Mouse (Mus musculus): Measurements from ENCODE around the gene Slc24a5. TPM values are rescaled to one million over a fixed set of nuclear protein-coding genes. Genes with fewer than 3 reads are reported as not detected.

The Slc24a5 gene
- total and polyA plus RNA-seq, 3 experiments, result 0.69 to 2.9 TPM; not detected in 1

GRCm38 (mm10) chr2:125031111-125031510 is 36.8 kb upstream of the Slc24a5 start:
- Histone ChIP-seq H3K9me3 (replicated peaks; ENCODE audit: insufficient read depth, low read length) (no peaks in the 10 kb centered on the region), H3K36me3 (ENCODE audit: control insufficient read depth in 1 of 2, insufficient read depth in 2 of 2, low read length in 2 of 2) (no peaks in the 10 kb centered on the region), H3K9ac (ENCODE audit: control insufficient read depth, low read depth, low read length, poor library complexity, severe bottlenecking) (no peak overlapping the region), H3K27ac (ENCODE audit: control insufficient read depth, low read depth, low read length) (no peak overlapping the region), H3K4me3 (ENCODE audit: control insufficient read depth in 1 of 2, insufficient read depth in 1 of 2, low read depth in 2 of 2, low read length in 2 of 2) (no peak overlapping the region), H3K27me3 (ENCODE audit: control insufficient read depth in 1 of 2, insufficient read depth in 2 of 2, low read length in 2 of 2) (no peaks in the 10 kb centered on the region; a peak in 1 of 4 replicates), H3K4me1 (ENCODE audit: control insufficient read depth in 1 of 2, insufficient read depth in 2 of 2, low read length in 2 of 2) (no peaks in the 10 kb centered on the region), H3K79me2 (ENCODE audit: control insufficient read depth, insufficient read depth, low read length, poor library complexity) (no peaks in the 10 kb centered on the region)
- DNase-seq (ENCODE audit: low read depth, low spot score), result no peak
- TF ChIP-seq USF2 (IDR thresholded peaks at IDR 0.05; ENCODE audit: borderline replicate concordance in 1 of 2, insufficient read depth in 1 of 2, low read depth in 1 of 2, low read length in 2 of 2) (no peak), BHLHE40 (IDR thresholded peaks at IDR 0.05; ENCODE audit: borderline replicate concordance, low read depth, low read length) (no peak)

- no peak for DNase-seq (ENCODE audit: low read depth, low spot score)
- no peak overlapping the region for H3K4me3 ChIP-seq (ENCODE audit: control insufficient read depth in 1 of 2, insufficient read depth in 1 of 2, low read depth in 2 of 2, low read length in 2 of 2)
- H3K27me3 ChIP-seq (ENCODE audit: control insufficient read depth in 1 of 2, insufficient read depth in 2 of 2, low read length in 2 of 2), result no peaks in the 10 kb centered on the region; a peak in 1 of 4 replicates
- no peaks in the 10 kb centered on the region for H3K9me3 ChIP-seq (replicated peaks; ENCODE audit: insufficient read depth, low read length)
- no peak overlapping the region for H3K27ac ChIP-seq (ENCODE audit: control insufficient read depth, low read depth, low read length)
- no peak overlapping the region for H3K9ac ChIP-seq (ENCODE audit: control insufficient read depth, low read depth, low read length, poor library complexity, severe bottlenecking)
- TF ChIP-seq BHLHE40 (IDR thresholded peaks at IDR 0.05; ENCODE audit: borderline replicate concordance, low read depth, low read length) (no peak), CTCF (IDR thresholded peaks at IDR 0.05 in 2 of 3, conservative IDR thresholded peaks at IDR 0.05 in 1 of 3; ENCODE audit: control insufficient read depth in 1 of 3, insufficient read depth in 1 of 3, low read depth in 2 of 3, low read length in 3 of 3, poor library complexity in 1 of 3, severe bottlenecking in 1 of 3) (no peak), SMC3 (IDR thresholded peaks at IDR 0.05; ENCODE audit: low read depth, low read length) (no peak)
- H3K36me3 ChIP-seq (ENCODE audit: control insufficient read depth in 1 of 2, insufficient read depth in 2 of 2, low read length in 2 of 2), result no peaks in the 10 kb centered on the region
- H3K79me2 ChIP-seq (ENCODE audit: control insufficient read depth, insufficient read depth, low read length, poor library complexity), result no peaks in the 10 kb centered on the region
- no peaks in the 10 kb centered on the region for H3K4me1 ChIP-seq (ENCODE audit: control insufficient read depth in 1 of 2, insufficient read depth in 2 of 2, low read length in 2 of 2)
Measured at GRCm38 (mm10) chr2:125031562-125032257, 36.2 kb upstream of the Slc24a5 start.

GRCm38 (mm10) chr2:125032258-125032973 is 35.5 kb upstream of the Slc24a5 start:
- H3K4me3 ChIP-seq (ENCODE audit: control insufficient read depth in 1 of 2, insufficient read depth in 1 of 2, low read depth in 2 of 2, low read length in 2 of 2), result no peak overlapping the region
- H3K9me3 ChIP-seq (replicated peaks; ENCODE audit: insufficient read depth, low read length), result no peaks in the 10 kb centered on the region

More at GRCm38 (mm10) chr2:125032258-125032973, 35.5 kb upstream of the Slc24a5 start:
- no peak overlapping the region for H3K27ac ChIP-seq (ENCODE audit: control insufficient read depth, low read depth, low read length)
- H3K79me2 ChIP-seq (ENCODE audit: control insufficient read depth, insufficient read depth, low read length, poor library complexity), result no peaks in the 10 kb centered on the region
- TF ChIP-seq UBTF (IDR thresholded peaks at IDR 0.05; ENCODE audit: borderline replicate concordance, insufficient read depth, low read depth, low read length), result no peak
- TF ChIP-seq E2F4 (IDR thresholded peaks at IDR 0.05; ENCODE audit: borderline replicate concordance, low read depth, low read length), result no peak
- no peaks in the 10 kb centered on the region for H3K4me1 ChIP-seq (ENCODE audit: control insufficient read depth in 1 of 2, insufficient read depth in 2 of 2, low read length in 2 of 2)
- no peaks in the 10 kb centered on the region for H3K36me3 ChIP-seq (ENCODE audit: control insufficient read depth in 1 of 2, insufficient read depth in 2 of 2, low read length in 2 of 2)
- no peaks in the 10 kb centered on the region; a peak in 1 of 4 replicates for H3K27me3 ChIP-seq (ENCODE audit: control insufficient read depth in 1 of 2, insufficient read depth in 2 of 2, low read length in 2 of 2)
- DNase-seq (ENCODE audit: low read depth, low spot score), result no peak
- no peak overlapping the region for H3K9ac ChIP-seq (ENCODE audit: control insufficient read depth, low read depth, low read length, poor library complexity, severe bottlenecking)

All from MEL (cell line).